Mouse (Mus musculus) bone marrow, adult 2 months (tissue): ENCODE results near the gene Tmem63a.

Source experiments
- CTCF ChIP-seq: fragments of 200-500 bp; IDR thresholded peaks from 2 replicates; pipeline ENCODE4 v1.5.1; 2011; ENCODE audit warnings: low read length, control low read depth; ENCODE audit not compliant: control insufficient read depth, insufficient read depth
- POLR2A ChIP-seq: fragments of 200-500 bp; IDR thresholded peaks from 2 replicates; pipeline ENCODE4 v1.6.1; 2011; ENCODE audit warnings: low read depth, mild to moderate bottlenecking, control low read depth, low read length, borderline replicate concordance; ENCODE audit not compliant: control insufficient read depth

GRCm38 (mm10) chr1:180929599-180929998, 12.5 kb upstream of the Tmem63a start:
- TF ChIP-seq POLR2A = no peak
- no peak for TF ChIP-seq CTCF
